Mouse (Mus musculus) left cerebral cortex, adult 18-20 months (tissue): ENCODE measurements around the gene Radil. TPM values are rescaled to one million over a fixed set of nuclear protein-coding genes. Genes with fewer than 3 reads are reported as not detected.

Experiments
- DNase-seq, 2 experiments: peaks; one replicate each; pipeline ENCODE4 v3.0.0; 2021 to 2022; ENCODE audit warnings: low spot score in 2 of 2, mixed read lengths in 1 of 2
- total RNA-seq, 2 experiments: library from RNA; stranded (reverse); gene quantifications; 2 replicates each; pipeline ENCODE4 v1.2.3; 2021

Gene Radil
- total RNA-seq, 2 experiments from 2014 or later, result 14.1 to 15.4 TPM

- no peak for DNase-seq
Measured at GRCm38 (mm10) chr5:142489955-142490707, 60.8 kb downstream of the Radil start.

DNA sequence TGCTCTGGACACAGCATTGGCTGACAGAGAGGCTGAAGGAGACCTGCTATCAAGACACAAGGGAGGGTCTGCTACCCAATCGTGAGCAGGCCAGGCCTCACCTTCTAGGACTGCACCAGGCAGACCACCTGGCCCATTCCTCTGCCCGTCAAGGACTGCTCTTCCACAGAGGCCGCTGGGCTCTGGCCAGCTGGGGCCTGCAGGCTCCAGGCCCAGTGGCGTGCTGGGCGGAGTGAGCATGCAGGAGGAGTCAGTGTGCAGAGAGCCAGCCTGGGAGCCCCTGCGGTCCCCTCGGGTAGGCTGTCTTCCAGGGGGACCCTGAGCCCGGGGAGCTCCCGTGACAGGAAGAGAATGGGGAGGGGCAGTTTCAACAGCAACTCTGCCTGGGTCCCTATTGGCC lies 64.2 kb downstream of the Radil start:
- no peak for DNase-seq

DNA sequence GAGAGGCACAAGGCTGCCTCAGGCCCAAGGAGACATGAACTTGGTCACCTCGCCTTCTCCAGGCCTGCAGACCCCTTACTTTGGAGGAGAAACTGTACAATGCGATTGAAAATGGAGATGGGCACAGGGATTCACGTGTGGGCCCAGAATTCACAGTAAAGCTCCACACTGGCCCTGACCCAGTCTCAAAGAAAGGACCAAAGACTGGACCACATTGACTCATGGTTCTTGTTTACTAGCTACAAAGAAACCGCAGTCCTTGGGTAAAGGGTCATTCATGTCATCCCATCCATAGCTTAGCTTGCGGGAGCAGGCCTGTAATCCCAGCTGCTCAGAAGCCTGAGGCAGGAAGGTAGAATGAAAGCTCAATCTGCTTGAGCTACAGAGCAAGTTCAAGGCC lies 67.3 kb downstream of the Radil start:
- no peak for DNase-seq

DNA sequence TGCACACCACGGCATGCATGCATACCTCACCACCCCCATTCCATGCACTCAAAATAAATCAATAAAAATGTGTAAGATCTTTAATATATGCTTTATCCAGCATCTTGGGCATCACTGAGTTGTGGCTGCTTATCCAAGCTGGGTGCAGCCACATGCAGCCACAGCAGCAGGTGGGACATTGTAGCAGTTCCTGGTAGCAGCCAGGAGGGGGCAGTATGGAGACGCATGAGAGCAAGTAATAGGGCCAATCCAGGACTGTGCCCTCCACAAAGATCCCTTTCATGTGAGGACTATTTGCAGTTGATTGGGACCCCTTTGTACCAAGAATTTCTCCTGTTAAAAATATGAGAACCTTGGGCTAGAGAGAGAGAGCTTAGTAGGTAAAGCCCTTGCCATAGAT lies 68.4 kb downstream of the Radil start:
- DNase-seq, result no peak

- peak; percentile 79 to 89 for DNase-seq
Measured at GRCm38 (mm10) chr5:142478829-142479435, 72.0 kb downstream of the Radil start.

DNA sequence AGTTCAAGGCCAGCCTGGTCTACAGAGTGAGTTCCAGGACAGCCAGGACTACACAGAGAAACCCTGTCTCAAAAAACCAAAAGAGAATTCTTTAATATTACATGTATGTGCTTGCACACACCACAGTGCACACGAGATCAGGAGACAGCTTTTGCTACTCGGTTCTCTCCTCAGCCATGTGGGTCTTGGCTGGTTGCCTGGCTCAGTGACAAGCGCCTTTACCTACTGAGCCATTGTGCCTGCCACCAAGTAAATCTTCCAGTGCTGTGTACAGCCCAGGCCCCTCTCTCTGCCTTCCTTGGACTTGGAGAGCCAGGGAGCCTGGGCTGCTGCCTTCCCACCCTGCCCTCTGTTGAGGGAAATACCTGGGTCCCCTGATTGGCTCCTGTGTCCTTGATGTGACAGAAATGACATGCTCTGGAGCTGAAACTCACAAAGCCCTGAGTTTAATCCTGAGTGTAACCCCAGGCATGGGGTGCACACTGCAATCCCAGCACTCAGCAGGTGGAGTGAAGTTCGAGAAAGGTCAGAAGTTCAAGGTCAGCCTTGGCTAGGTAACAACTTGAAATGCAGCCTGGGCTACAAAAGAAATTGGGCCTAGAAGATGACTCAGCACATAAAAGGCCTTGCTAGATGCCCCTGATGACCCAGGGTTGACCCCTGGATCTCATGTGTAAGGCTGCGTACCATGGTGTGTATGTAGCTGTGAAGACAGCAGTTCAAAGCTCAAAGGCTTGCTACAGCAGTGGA lies 72.9 kb downstream of the Radil start:
- DNase-seq, result no peak

DNA sequence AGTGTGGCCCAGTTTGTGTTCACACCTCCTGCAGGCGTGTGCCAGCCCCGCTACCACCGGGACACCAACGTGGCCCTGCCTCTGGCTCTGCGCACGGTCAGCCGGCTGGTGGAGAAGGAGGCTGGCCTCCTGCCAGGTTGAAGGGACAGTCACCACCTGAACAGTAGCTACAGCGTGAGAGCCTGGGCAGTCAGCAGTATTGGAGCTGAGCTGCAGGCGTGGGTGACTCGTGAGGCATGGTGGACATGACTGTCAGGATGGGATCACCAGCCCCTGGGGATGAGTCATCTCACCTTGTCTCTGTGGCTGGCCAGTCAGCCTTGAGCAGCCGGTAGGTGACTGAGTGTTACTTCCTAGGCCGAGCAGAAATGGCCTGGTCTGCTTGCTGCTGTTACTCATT lies 73.6 kb downstream of the Radil start:
- DNase-seq, result no peak

DNA sequence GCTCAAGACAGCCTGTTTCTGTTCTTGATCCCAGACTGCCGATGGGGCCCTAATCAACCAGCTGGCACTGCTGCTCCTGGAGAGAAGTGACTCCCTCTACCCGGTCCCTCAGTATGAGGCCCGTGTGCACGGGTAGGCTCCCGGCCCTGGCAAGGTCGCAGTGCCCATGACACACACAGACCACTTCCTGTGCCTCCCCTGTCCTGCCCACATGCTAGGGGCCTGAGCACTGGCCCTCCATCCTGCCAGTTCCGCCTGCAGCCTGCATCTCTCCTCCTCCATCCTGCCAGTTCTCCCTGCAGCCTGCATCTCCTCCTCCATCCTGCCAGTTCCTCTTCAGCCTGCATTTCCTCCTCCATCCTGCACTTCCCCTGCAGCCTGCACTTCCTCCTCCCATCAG lies 75.2 kb downstream of the Radil start:
- no peak for DNase-seq

- DNase-seq, result peak; percentile 67 to 79
Measured at GRCm38 (mm10) chr5:142473696-142474095, 77.2 kb downstream of the Radil start.

DNA sequence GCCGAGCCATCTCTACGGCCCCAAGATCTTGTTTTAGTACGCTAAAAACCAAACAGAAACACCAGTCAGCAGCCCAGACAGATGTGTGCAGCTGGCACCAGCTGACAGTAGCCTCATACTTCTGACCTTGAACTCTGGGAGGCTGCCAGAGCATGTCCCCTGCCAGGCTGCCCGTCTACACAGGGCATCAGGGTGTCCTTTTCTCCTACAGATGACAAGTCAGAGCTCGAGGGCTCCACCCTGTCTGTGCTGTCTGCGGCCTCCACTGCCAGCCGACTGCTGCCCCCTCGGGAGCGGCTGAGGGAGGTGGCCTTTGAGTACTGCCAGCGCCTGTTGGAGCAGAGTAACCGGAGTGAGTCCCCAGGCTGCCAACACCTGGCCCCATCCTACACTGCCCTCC lies 81.1 kb downstream of the Radil start:
- DNase-seq, result no peak

GRCm38 (mm10) chr5:142468375-142468774 lies 82.5 kb downstream of the Radil start:
- DNase-seq, result no peak

DNA sequence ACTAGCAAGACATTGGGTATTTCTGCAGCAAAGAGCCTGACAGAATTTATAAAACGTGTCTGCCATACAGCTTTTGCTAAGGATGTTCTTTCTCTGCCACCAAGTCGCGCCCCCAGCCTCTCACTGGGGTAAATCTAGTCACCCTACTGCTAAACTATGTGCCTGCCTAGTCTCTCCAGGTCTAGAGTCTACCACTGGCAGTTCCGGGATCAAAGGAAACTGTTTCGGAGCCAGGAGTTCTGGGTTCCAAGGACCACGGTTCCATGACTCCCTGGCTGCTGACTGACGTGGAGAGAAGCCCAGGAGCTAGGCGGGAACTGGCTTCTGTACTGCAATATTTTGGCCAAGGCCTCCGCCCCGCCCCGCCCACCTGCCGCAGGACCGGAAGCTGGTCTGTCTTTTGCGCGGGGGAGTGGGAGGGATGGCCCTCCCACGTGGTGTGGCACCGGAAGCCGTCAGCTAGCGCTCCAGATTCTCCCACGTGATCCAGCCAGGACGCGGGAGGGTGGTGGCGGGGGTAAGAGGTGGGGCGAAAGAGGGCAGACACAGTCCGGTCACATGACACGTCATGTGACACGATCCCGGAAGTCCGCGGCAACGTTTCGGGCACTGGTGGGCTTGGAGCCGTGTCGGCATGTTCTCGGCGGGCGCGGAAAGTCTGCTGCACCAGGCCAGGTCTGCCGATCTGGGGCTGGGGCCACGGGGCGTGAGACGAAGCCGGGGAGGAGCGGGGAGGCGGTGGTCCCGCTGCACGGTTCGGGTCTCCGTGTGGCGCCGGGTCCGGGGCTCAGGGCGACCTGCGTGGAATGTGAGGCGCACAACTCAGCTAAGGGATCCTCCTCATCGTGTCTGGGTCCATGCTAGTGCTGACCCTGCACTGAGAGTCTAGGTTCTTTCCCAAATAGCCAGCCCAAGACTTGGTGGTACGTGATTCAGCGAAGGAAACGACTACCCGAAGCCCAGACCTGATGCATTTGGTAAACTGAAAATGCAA lies 87.1 kb downstream of the Radil start, which contains the start of gene Ap5z1:
Gene Ap5z1, plus strand, starts transcription at position 484 of the 994 bp plus-strand sequence.
- peak; percentile 82 to 91 for DNase-seq

- DNase-seq, result no peak
Measured at GRCm38 (mm10) chr5:142463011-142463410, 87.9 kb downstream of the Radil start.

DNA sequence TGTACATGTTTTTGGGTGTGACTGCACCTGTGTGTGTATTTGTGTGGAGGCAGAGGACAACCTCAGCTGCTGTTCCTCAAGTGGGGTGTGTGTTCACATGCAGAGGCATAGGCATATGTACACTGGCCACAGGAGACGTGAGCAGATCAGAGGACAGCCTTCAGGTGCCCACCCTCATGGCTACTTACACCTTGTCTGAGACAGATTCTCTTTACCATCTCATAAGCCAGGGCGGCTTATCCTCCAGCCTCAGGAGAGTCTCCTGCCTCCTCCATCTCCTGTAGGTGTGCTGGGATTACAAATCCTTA lies 88.3 kb downstream of the Radil start:
- no peak for DNase-seq

DNA sequence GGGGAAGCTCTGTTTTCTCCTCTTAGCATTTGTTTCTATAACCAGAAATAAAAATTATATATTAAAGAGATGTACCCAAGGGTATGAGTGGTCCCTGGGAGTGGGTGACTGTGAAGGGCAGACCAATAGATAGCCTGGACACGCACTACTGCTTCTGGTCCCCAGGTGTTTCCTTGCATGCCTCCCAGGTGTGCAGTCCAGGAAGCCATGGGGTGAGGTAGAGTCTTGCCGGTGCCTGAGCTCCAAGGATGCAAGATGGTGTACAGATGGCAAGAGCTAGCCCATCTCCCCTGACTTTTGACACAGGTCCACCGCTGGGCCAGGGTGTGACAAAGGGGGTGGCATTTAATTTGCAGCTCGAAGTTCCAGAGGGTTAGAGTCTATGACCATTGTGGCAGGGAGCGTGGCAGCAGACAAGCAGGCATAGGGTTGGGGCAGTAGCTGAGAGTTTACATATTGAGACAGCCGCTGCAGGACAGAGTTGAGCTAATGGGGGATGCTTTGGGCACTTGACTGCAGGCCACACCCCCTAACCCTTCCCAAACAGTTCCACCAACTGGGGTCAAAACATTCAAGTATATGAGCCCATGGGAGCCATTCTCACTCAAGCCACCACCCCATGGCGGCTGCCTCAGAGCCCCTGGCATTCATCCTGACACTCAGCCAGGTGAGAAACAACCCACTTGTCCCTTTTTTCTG lies 88.8 kb downstream of the Radil start:
- no peak for DNase-seq

DNA sequence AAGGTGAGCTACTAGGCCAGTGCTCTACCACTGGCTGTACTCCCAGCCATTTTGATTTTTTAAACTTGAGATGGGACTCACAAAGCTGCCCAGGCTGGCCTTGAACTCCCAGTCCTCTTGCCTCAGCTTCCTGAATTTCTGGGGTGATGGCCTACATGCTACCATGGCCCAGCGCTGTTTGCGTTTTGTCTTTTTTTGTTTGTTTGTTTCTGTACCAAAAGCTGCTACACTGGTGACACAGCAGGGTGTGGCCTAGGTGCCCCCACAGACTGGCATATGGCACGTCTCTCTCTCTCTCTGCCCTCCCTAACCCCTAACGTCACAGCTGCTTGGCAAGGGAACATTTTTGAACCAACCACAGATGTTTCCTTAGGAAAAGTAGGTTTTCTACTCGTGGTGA lies 91.1 kb downstream of the Radil start:
- no peak for DNase-seq

DNA sequence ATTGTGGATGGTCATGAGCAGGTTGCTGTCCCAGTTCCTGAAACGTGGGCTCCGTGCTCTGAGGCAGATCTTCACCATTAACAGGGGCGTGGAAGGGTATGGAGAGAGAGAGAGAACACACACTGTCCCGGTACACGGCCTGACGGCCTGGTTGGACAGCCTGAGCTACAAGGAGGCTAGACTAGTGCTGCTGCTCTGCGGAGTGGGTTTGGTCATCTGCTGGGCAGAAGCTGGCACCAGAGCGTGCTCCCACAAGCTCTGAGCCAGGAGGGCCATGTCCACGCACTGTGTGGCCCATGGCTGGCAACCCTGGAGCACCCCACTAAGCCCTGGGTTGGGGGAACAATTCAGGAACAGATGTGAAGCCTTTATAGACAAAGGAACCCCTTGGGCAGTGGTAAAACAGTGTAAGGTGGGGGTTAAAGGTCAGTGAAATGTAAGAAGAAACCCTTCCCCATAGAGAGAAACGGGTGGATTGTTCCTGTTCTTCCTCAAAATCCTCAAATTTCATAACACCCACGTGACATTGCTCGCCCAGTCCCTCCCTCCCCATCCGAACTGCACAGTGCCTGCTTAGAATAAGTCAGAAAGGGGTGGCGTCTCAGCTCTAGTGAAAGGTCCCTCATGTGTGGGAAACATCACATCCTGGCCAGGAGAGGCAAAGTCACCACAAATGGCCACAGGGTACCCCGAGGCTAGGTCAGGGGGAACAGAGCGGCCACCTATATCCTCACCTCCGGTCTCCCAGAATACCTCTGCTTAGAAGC lies 91.9 kb downstream of the Radil start:
- DNase-seq, result no peak

GRCm38 (mm10) chr5:142457345-142457744 lies 93.6 kb downstream of the Radil start:
- DNase-seq, result peak in 1 of 2 experiments; percentile 70

DNA sequence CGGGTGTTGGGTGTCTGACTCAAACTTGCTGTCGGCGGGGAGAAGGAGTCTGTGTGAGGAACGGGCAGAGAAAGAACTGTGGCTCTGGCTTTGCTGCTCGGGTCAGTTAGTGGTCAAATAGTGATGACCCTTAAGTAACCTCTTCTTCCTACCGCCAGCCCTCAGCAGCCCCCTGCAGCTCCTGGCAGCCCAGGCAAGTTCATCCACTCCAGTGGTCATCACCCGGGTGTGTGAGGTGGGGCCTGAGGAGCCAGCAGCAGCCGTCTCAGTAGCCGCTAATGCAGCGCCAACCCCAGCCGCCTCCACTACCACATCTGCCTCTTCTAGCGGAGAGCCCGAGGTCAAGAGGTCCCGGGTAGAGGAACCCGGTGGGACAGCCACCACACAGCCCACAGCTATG lies 94.6 kb downstream of the Radil start:
- DNase-seq, result no peak

GRCm38 (mm10) chr5:142453742-142454141 lies 97.2 kb downstream of the Radil start:
- DNase-seq, result no peak
